Mouse (Mus musculus) spleen, embryonic (tissue): ENCODE measurements around the gene Pde4d.

Experiments used
- CTCF ChIA-PET: fragments of 350-600 bp; sonication (Branson Sonifier 250); formaldehyde crosslinking; loops from one replicate; lab custom pipeline; 2022; lab: Charles Lee

Gene Pde4d

GRCm38 (mm10) chr13:108596938-108597337, 147.2 kb downstream of the Pde4d start:
- CTCF ChIA-PET = no interaction called here

- CTCF ChIA-PET = no interaction called here
Measured at GRCm38 (mm10) chr13:108598673-108599072, 148.9 kb downstream of the Pde4d start.

GRCm38 (mm10) chr13:108599186-108599900, 149.6 kb downstream of the Pde4d start:
- CTCF ChIA-PET = no interaction called here

GRCm38 (mm10) chr13:108601021-108601420, 151.3 kb downstream of the Pde4d start:
- CTCF ChIA-PET = no interaction called here

GRCm38 (mm10) chr13:108603502-108603901, 153.8 kb downstream of the Pde4d start:
- CTCF ChIA-PET = interaction anchor here (0.7 kb wide), 1 partner anchor 1086 kb away, joined by 4 read pairs; no protein-coding TSS in a partner anchor

- CTCF ChIA-PET = interaction anchor here (0.7 kb wide), 1 partner anchor 1086 kb away, joined by 4 read pairs; no protein-coding TSS in a partner anchor
Measured at GRCm38 (mm10) chr13:108604213-108604612, 154.5 kb downstream of the Pde4d start.

- CTCF ChIA-PET = no interaction called here
Measured at GRCm38 (mm10) chr13:108618207-108618606, 168.5 kb downstream of the Pde4d start.

- CTCF ChIA-PET = no interaction called here
Measured at GRCm38 (mm10) chr13:108622681-108623080, 172.9 kb downstream of the Pde4d start.

GRCm38 (mm10) chr13:108623929-108624328, 174.2 kb downstream of the Pde4d start:
- CTCF ChIA-PET = no interaction called here

- CTCF ChIA-PET = no interaction called here
Measured at GRCm38 (mm10) chr13:108626166-108626565, 176.4 kb downstream of the Pde4d start.

- CTCF ChIA-PET = no interaction called here
Measured at GRCm38 (mm10) chr13:108628501-108628900, 178.8 kb downstream of the Pde4d start.

GRCm38 (mm10) chr13:108630576-108630975, 180.8 kb downstream of the Pde4d start:
- CTCF ChIA-PET = no interaction called here

- CTCF ChIA-PET = no interaction called here
Measured at GRCm38 (mm10) chr13:108631222-108631621, 181.5 kb downstream of the Pde4d start.

GRCm38 (mm10) chr13:108636526-108636925, 186.8 kb downstream of the Pde4d start:
- CTCF ChIA-PET = no interaction called here

- CTCF ChIA-PET = no interaction called here
Measured at GRCm38 (mm10) chr13:108642259-108642658, 192.5 kb downstream of the Pde4d start.

GRCm38 (mm10) chr13:108646801-108647200, 197.1 kb downstream of the Pde4d start:
- CTCF ChIA-PET = no interaction called here

- CTCF ChIA-PET = no interaction called here
Measured at GRCm38 (mm10) chr13:108647239-108647638, 197.5 kb downstream of the Pde4d start.

GRCm38 (mm10) chr13:108654026-108654723, 204.4 kb downstream of the Pde4d start:
- CTCF ChIA-PET = no interaction called here

- CTCF ChIA-PET = no interaction called here
Measured at GRCm38 (mm10) chr13:108666579-108666978, 216.8 kb downstream of the Pde4d start.

GRCm38 (mm10) chr13:108667077-108667476, 217.3 kb downstream of the Pde4d start:
- CTCF ChIA-PET = no interaction called here

GRCm38 (mm10) chr13:108677056-108677455, 227.3 kb downstream of the Pde4d start:
- CTCF ChIA-PET = no interaction called here

GRCm38 (mm10) chr13:108683018-108683417, 233.3 kb downstream of the Pde4d start:
- CTCF ChIA-PET = interaction anchor here (0.5 kb wide), 1 partner anchor 9 kb away, joined by 4 read pairs; no protein-coding TSS in a partner anchor

- CTCF ChIA-PET = no interaction called here
Measured at GRCm38 (mm10) chr13:108685817-108686216, 236.1 kb downstream of the Pde4d start.
